Mouse (Mus musculus) heart, embryonic 11.5 days (tissue): ENCODE measurements around the gene Glis1. TPM values are rescaled to one million over a fixed set of nuclear protein-coding genes. Genes with fewer than 3 reads are reported as not detected.

ENCODE experiments used
- ATAC-seq: fragments of 200-750 bp; cut with Nextera tagmentation; replicated peaks from 2 replicates; pipeline ENCODE4 v1.8.0; 2017; ENCODE audit warnings: moderate library complexity; ENCODE audit not compliant: insufficient number of reproducible peaks, low FRiP score, low TSS enrichment
- H3K27ac ChIP-seq: fragments of 300-500 bp; sonication (generic); 2 replicates; pipeline ENCODE4 v1.5.1; 2014; ENCODE audit warnings: mild to moderate bottlenecking, low read depth, low read length
- H3K27me3 ChIP-seq: fragments of 300-500 bp; sonication (generic); 2 replicates; pipeline ENCODE4 v1.6.1; 2014; ENCODE audit warnings: mild to moderate bottlenecking, low read length, mixed read lengths; ENCODE audit not compliant: control insufficient read depth, insufficient read depth
- H3K36me3 ChIP-seq: fragments of 300-500 bp; sonication (generic); 2 replicates; pipeline ENCODE4 v1.6.1; 2014; ENCODE audit warnings: mild to moderate bottlenecking, low read length, moderate library complexity, mixed read lengths; ENCODE audit not compliant: control insufficient read depth, insufficient read depth
- H3K4me1 ChIP-seq: fragments of 300-500 bp; sonication (generic); 2 replicates; pipeline ENCODE4 v1.6.1; 2014; ENCODE audit warnings: low read length; ENCODE audit not compliant: control insufficient read depth, insufficient read depth
- H3K4me2 ChIP-seq: fragments of 300-500 bp; sonication (generic); 2 replicates; pipeline ENCODE4 v1.6.1; 2014; ENCODE audit warnings: mild to moderate bottlenecking, moderate library complexity
- H3K4me3 ChIP-seq: fragments of 300-500 bp; sonication (generic); 2 replicates; pipeline ENCODE4 v1.5.1; 2014; ENCODE audit warnings: low read depth, low read length
- H3K9ac ChIP-seq: fragments of 300-500 bp; sonication (generic); 2 replicates; pipeline ENCODE4 v1.6.1; 2014; ENCODE audit warnings: mild to moderate bottlenecking, low read depth, low read length, moderate library complexity
- H3K9me3 ChIP-seq: fragments of 300-500 bp; sonication (generic); replicated peaks from 2 replicates; pipeline ENCODE4 v1.6.1; 2016; ENCODE audit warnings: low read length; ENCODE audit not compliant: control insufficient read depth
- WGBS: fragments of 180-500 bp; shearing (Covaris S2); extraction: QIAGEN DNeasy Blood & Tissue Kit; methylation state at CpG from one replicate; pipeline ENCODE4 v1.1.7; 2014; ENCODE audit not compliant: insufficient replicate concordance; 5-methylcytosine and 5-hydroxymethylcytosine counted together
- polyA plus RNA-seq: library from polyadenylated mRNA; unstranded; fragments of >200 nt; fragmentation: Nextera tagmentation; extraction: Ambion mirVana; gene quantifications from 2 replicates; pipeline ENCODE4 v1.2.1, GENCODE M21; 2014

The Glis1 gene
- polyA plus RNA-seq, 1 experiment from 2014 or later: 0.94 TPM

DNA sequence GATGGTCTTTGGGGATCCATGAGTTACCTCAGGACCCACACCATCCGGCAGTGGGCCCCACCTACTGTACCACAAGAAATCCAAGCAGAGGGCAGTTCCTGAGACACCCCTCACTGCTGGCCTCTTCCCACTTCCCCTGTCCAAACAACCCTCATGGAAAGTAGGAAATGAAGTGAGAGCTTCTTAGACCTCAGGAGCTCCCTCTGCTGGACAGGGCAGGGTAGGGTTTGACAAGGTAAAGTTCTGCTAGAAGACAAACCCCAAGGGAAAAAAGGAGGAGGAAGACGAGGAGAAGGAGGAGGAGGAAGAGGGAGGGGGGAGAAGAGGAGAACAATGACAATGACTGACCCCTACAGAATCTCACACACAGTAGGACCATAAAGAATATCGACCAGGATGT lies 203.3 kb downstream of the Glis1 start:
- no peak for ATAC-seq
- no peak overlapping the region for H3K27ac ChIP-seq
- no peaks in the 10 kb centered on the region for H3K9me3 ChIP-seq
- H3K4me3 ChIP-seq: no peak overlapping the region
- H3K4me2 ChIP-seq: no peak overlapping the region
- no peaks in the 10 kb centered on the region for H3K36me3 ChIP-seq
- no peaks in the 10 kb centered on the region for H3K4me1 ChIP-seq
- H3K27me3 ChIP-seq: 0 out of 2 replicates have a peak, but pooled peaks cover 7% of the 10 kb centered on the region
- H3K9ac ChIP-seq: no peak overlapping the region
- WGBS: 56% methylated on average over 3 of the region's 3 CpGs

- H3K9ac ChIP-seq: no peak overlapping the region
- no peaks in the 10 kb centered on the region for H3K9me3 ChIP-seq
- H3K4me1 ChIP-seq: no peaks in the 10 kb centered on the region
- H3K4me2 ChIP-seq: no peak overlapping the region
- H3K4me3 ChIP-seq: no peak overlapping the region
- ATAC-seq: no peak
- no peaks in the 10 kb centered on the region for H3K36me3 ChIP-seq
- no peak overlapping the region for H3K27ac ChIP-seq
- 84% methylated on average over 10 of the region's 10 CpGs for WGBS
- H3K27me3 ChIP-seq: 0 out of 2 replicates have a peak, but pooled peaks cover 7% of the 10 kb centered on the region
Measured at GRCm38 (mm10) chr4:107638303-107638702, 203.9 kb downstream of the Glis1 start.

- ATAC-seq: no peak
- Histone ChIP-seq H3K4me1 (no peaks in the 10 kb centered on the region), H3K4me2 (no peak overlapping the region), H3K4me3 (no peak overlapping the region), H3K36me3 (no peaks in the 10 kb centered on the region), H3K9ac (no peak overlapping the region), H3K9me3 (no peaks in the 10 kb centered on the region), H3K27me3 (no peaks in the 10 kb centered on the region), H3K27ac (no peak overlapping the region)
- 55% methylated on average over 4 of the region's 4 CpGs for WGBS
Measured at GRCm38 (mm10) chr4:107641624-107642023, 207.2 kb downstream of the Glis1 start.

DNA sequence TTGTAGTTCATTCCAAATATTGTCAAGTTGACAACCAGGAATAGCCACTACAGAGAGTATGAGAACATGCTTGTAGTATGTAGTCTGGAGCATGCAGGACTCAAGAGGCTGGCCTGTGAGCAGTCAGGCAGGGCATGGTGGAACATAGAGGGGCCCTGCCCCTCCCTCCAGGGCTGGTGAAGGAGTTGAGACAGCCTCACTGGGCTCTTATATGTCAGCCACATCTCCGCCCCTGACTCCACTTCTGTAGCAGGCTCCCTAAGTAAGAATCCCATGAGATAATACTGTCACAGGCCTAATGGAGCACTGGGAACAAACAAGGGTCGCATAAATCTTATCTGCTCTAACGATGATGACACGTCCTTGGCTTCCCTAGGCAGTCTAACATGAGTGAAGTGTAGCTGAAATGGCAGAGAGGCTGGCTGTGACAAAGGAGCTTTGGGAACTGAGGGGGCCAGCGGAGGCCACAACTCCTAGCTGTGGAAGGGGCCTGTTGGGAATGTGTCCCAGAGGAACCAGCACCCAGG lies 214.6 kb downstream of the Glis1 start:
- 31% methylated on average over 5 of the region's 5 CpGs for WGBS
- no peak overlapping the region for H3K4me2 ChIP-seq
- H3K27ac ChIP-seq: no peak overlapping the region

GRCm38 (mm10) chr4:107651021-107651496 lies 216.7 kb downstream of the Glis1 start:
- Histone ChIP-seq H3K27ac (no peak overlapping the region), H3K4me2 (no peak overlapping the region)
- no peak for ATAC-seq

More for the DNA sequence above, 214.6 kb downstream of the Glis1 start:
- Histone ChIP-seq H3K36me3 (no peaks in the 10 kb centered on the region), H3K9me3 (no peaks in the 10 kb centered on the region), H3K4me1 (peaks cover 8% of the 10 kb centered on the region), H3K27me3 (no peaks in the 10 kb centered on the region), H3K4me3 (no peak overlapping the region), H3K9ac (no peak overlapping the region)
- ATAC-seq: no peak

DNA sequence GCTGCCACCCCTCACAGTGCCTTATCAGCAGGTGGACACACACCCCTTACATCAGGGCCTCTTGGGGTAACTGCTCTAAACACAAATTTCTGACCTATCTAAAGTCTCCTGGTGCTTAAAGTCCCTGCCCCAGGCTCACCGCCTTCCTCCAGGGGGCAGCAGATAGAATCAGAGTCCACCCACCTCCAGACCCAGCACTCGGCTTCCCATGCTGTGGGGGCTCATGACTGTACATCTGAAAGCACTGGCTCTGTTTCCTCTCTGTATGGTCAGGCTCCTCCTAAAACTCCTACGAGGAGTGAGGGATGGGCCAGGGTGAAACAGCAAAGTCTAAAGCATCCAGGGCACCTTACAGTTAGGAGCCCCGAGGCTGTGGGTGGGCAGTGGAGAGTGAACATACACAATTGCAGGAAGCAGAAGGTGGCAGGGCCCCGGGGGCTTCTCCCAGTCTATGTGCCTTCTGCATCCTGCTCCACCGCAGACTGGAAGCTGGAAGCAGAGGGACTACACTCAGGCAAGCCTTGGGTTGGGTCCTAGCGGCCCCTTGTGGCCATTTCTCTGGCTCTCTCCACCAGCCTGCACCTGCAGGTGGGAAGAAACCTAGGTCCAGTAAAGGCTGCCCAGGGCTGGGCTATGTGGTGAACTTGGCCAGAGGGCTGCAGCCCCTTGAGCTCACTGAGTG lies 218.3 kb downstream of the Glis1 start:
- no peak overlapping the region for H3K4me3 ChIP-seq
- WGBS: 14% methylated on average over 7 of the region's 7 CpGs
- 0 out of 2 replicates have a peak overlapping the region, but pooled peaks have one; percentile 16 for H3K9ac ChIP-seq
- ATAC-seq: peak; percentile 72; the same call in 1 of the 2 replicates
- H3K36me3 ChIP-seq: no peaks in the 10 kb centered on the region
- no peaks in the 10 kb centered on the region for H3K27me3 ChIP-seq
- peaks cover 8% of the 10 kb centered on the region for H3K4me1 ChIP-seq
- peak overlapping the region; percentile 20 for H3K4me2 ChIP-seq
- no peaks in the 10 kb centered on the region for H3K9me3 ChIP-seq
- H3K27ac ChIP-seq: no peak overlapping the region

More at GRCm38 (mm10) chr4:107651021-107651496, 216.7 kb downstream of the Glis1 start:
- H3K4me3 ChIP-seq: no peak overlapping the region
- no peak overlapping the region for H3K9ac ChIP-seq
- no peaks in the 10 kb centered on the region for H3K36me3 ChIP-seq
- no peaks in the 10 kb centered on the region for H3K27me3 ChIP-seq
- 42% methylated on average over 12 of the region's 12 CpGs for WGBS
- no peaks in the 10 kb centered on the region for H3K9me3 ChIP-seq
- H3K4me1 ChIP-seq: peaks cover 8% of the 10 kb centered on the region

DNA sequence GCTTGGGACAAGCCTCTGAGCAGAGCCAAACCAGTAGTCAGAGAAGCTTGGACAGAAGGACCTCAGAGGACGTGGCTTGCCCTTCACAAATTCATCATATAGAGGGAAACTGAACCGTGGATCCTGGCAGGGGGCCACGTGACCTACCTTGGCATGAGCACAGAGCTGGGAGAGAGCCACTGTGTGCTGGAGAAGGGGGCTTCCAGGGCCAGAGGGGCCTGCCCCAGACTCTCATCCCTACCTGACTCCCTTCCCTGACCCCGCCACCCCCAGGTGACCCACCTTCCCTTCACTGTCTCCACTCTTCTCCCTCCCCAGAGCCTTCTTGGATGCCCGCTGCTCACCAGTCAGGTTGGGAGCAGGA lies 218.9 kb downstream of the Glis1 start:
- no peak for ATAC-seq
- 71% methylated on average over 5 of the region's 5 CpGs for WGBS
- no peak overlapping the region; the same call in 1 of the 2 replicates for H3K4me2 ChIP-seq

GRCm38 (mm10) chr4:107660649-107661048 lies 226.3 kb downstream of the Glis1 start:
- Histone ChIP-seq H3K4me1 (no peaks in the 10 kb centered on the region), H3K4me2 (no peak overlapping the region), H3K27me3 (no peaks in the 10 kb centered on the region), H3K9ac (no peak overlapping the region), H3K9me3 (no peaks in the 10 kb centered on the region), H3K27ac (no peak overlapping the region), H3K36me3 (no peaks in the 10 kb centered on the region), H3K4me3 (no peak overlapping the region)
- no peak for ATAC-seq
- 87% methylated on average over 11 of the region's 11 CpGs for WGBS

More for the DNA sequence above, 218.9 kb downstream of the Glis1 start:
- H3K27me3 ChIP-seq: no peaks in the 10 kb centered on the region
- no peaks in the 10 kb centered on the region for H3K9me3 ChIP-seq
- H3K4me1 ChIP-seq: peaks cover 8% of the 10 kb centered on the region
- H3K4me3 ChIP-seq: no peak overlapping the region
- no peaks in the 10 kb centered on the region for H3K36me3 ChIP-seq
- no peak overlapping the region for H3K9ac ChIP-seq
- no peak overlapping the region for H3K27ac ChIP-seq
